Mouse (Mus musculus): Measurements from ENCODE around the gene Olfr284.

- TF ChIP-seq POLR2A (IDR thresholded peaks at IDR 0.05; ENCODE audit: insufficient read depth, low read depth, low read length), result no peak
- 0 out of 2 replicates have a peak, but pooled peaks have one; percentile 26 for TF ChIP-seq CTCF (IDR thresholded peaks at IDR 0.05; ENCODE audit: insufficient read depth, low read depth, low read length)
Measured at GRCm38 (mm10) chr15:98389796-98390195, 49.0 kb upstream of the Olfr284 start.

Data from olfactory bulb, adult 2 months (tissue).